Mouse (Mus musculus) heart, embryonic 13.5 days (tissue): Measurements from ENCODE around the gene Gan. TPM values are rescaled to one million over a fixed set of nuclear protein-coding genes. Genes with fewer than 3 reads are reported as not detected.
A peak's percentile ranks its signal among the peaks of the same experiment; 100 is the strongest.

Experiments used
- ATAC-seq: fragments of 200-750 bp; cut with Nextera tagmentation; 2 replicates; pipeline ENCODE4 v1.8.0; 2017; ENCODE audit warnings: moderate TSS enrichment; ENCODE audit not compliant: insufficient number of reproducible peaks, low FRiP score, low TSS enrichment; ENCODE audit errors: extremely low read depth
- H3K27ac ChIP-seq: fragments of 300-500 bp; sonication (generic); replicated peaks from 2 replicates; pipeline ENCODE4 v1.5.1; 2015; ENCODE audit warnings: moderate library complexity, mild to moderate bottlenecking, inconsistent platforms
- H3K27me3 ChIP-seq: fragments of 300-500 bp; sonication (generic); replicated peaks from 2 replicates; pipeline ENCODE4 v1.6.1; 2015; ENCODE audit warnings: mild to moderate bottlenecking, inconsistent platforms
- H3K36me3 ChIP-seq: fragments of 300-500 bp; sonication (generic); 2 replicates; pipeline ENCODE4 v1.6.1; 2015; ENCODE audit warnings: mild to moderate bottlenecking, inconsistent platforms
- H3K4me1 ChIP-seq: fragments of 300-500 bp; sonication (generic); 2 replicates; pipeline ENCODE4 v1.6.1; 2015; ENCODE audit warnings: inconsistent platforms
- H3K4me2 ChIP-seq: fragments of 300-500 bp; sonication (generic); 2 replicates; pipeline ENCODE4 v1.6.1; 2015; ENCODE audit warnings: inconsistent platforms, mild to moderate bottlenecking, moderate library complexity
- H3K4me3 ChIP-seq: fragments of 300-500 bp; sonication (generic); 2 replicates; pipeline ENCODE4 v1.5.1; 2015; ENCODE audit warnings: moderate library complexity, mild to moderate bottlenecking, inconsistent platforms
- H3K9ac ChIP-seq: fragments of 300-500 bp; sonication (generic); 2 replicates; pipeline ENCODE4 v1.6.1; 2015; ENCODE audit warnings: inconsistent platforms, mild to moderate bottlenecking, moderate library complexity
- H3K9me3 ChIP-seq: fragments of 300-500 bp; sonication (generic); 2 replicates; pipeline ENCODE4 v1.6.1; 2016; ENCODE audit warnings: inconsistent platforms
- WGBS: fragments of 180-500 bp; shearing (Covaris S2); methylation state at CpG from one replicate; pipeline ENCODE4 v1.1.7; 2015; ENCODE audit warnings: mixed read lengths; 5-methylcytosine and 5-hydroxymethylcytosine counted together
- polyA plus RNA-seq: library from polyadenylated mRNA; unstranded; fragments of >200 nt; fragmentation: Nextera tagmentation; extraction: Ambion mirVana; gene quantifications from 2 replicates; pipeline ENCODE4 v1.2.1, GENCODE M21; 2015

The Gan gene
- 0.94 and 1.0 TPM in 2 replicates for polyA plus RNA-seq

- H3K9ac ChIP-seq: peak within 1 kb of the TSS; percentile 97
- peak within 1 kb of the TSS; percentile 95 for H3K4me3 ChIP-seq
- H3K27me3 ChIP-seq: no peaks in the 10 kb centered on the region
- H3K27ac ChIP-seq: peak within 1 kb of the TSS; percentile 73
- no peaks in the 10 kb centered on the region for H3K36me3 ChIP-seq
- WGBS: under 1% methylated on average over 62 of the region's 65 CpGs
- peak within 1 kb of the TSS; percentile 95 for H3K4me2 ChIP-seq
- ATAC-seq: peak; percentile 65
- H3K9me3 ChIP-seq: no peaks in the 10 kb centered on the region
- peaks cover 29% of the 10 kb centered on the region for H3K4me1 ChIP-seq
Observed at GRCm38 (mm10) chr8:117158135-117158761, at the start of gene Gan. Gan (plus strand) TSS chr8:117158135.

GRCm38 (mm10) chr8:117109018-117109711 is 48.8 kb upstream of the Gan start:
- no peak overlapping the region for H3K27ac ChIP-seq
- 86% methylated on average over 19 of the region's 19 CpGs for WGBS

GRCm38 (mm10) chr8:117109801-117110390 is 48.0 kb upstream of the Gan start:
- WGBS: 49% methylated on average over 16 of the region's 16 CpGs
- Histone ChIP-seq H3K36me3 (no peaks in the 10 kb centered on the region), H3K4me1 (peaks cover 4% of the 10 kb centered on the region; the same call in 1 of the 2 replicates), H3K9me3 (0 out of 2 replicates have a peak, but pooled peaks cover 6% of the 10 kb centered on the region), H3K4me2 (peak overlapping the region; percentile 20; the same call in 1 of the 2 replicates), H3K27ac (no peak overlapping the region), H3K9ac (no peak overlapping the region), H3K4me3 (no peak overlapping the region), H3K27me3 (no peaks in the 10 kb centered on the region)
- ATAC-seq: no peak

More at GRCm38 (mm10) chr8:117109018-117109711, 48.8 kb upstream of the Gan start:
- Histone ChIP-seq H3K9ac (no peak overlapping the region), H3K27me3 (no peaks in the 10 kb centered on the region), H3K4me3 (no peak overlapping the region), H3K36me3 (no peaks in the 10 kb centered on the region), H3K4me1 (peaks cover 4% of the 10 kb centered on the region; the same call in 1 of the 2 replicates), H3K9me3 (0 out of 2 replicates have a peak, but pooled peaks cover 6% of the 10 kb centered on the region), H3K4me2 (no peak overlapping the region)
- ATAC-seq: no peak

- H3K27me3 ChIP-seq: no peaks in the 10 kb centered on the region
- no peak overlapping the region for H3K4me2 ChIP-seq
- H3K4me1 ChIP-seq: peaks cover 16% of the 10 kb centered on the region
- H3K4me3 ChIP-seq: no peak overlapping the region
- no peak for ATAC-seq
- 63% methylated on average over 3 of the region's 3 CpGs for WGBS
- H3K27ac ChIP-seq: no peak overlapping the region
- H3K9me3 ChIP-seq: 0 out of 2 replicates have a peak, but pooled peaks cover 6% of the 10 kb centered on the region
- H3K9ac ChIP-seq: no peak overlapping the region
- no peaks in the 10 kb centered on the region for H3K36me3 ChIP-seq
Observed at GRCm38 (mm10) chr8:117111641-117112040, 46.3 kb upstream of the Gan start.

DNA sequence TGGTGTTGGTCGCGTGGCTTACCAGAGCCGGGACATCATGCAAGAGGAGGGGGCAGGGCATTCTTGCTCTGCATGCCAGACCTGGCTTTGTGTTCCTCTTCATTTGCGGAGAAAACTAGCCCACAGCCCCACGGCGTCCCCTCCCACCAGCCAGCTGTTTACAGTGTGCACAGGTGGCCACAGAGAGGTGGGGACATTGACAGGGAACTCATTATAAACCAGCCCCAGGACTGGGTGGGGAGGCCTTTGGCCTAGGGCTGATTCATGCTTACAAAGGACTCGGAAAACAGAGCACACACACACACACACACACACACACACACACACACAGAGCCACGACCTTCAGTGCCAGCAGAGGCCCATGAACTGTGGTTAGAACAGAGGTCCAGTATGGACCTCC is 45.7 kb upstream of the Gan start:
- Histone ChIP-seq H3K4me1 (peaks cover 16% of the 10 kb centered on the region), H3K4me3 (no peak overlapping the region), H3K36me3 (no peaks in the 10 kb centered on the region), H3K27ac (no peak overlapping the region), H3K4me2 (no peak overlapping the region), H3K27me3 (no peaks in the 10 kb centered on the region), H3K9me3 (0 out of 2 replicates have a peak, but pooled peaks cover 6% of the 10 kb centered on the region), H3K9ac (no peak overlapping the region)
- no peak for ATAC-seq
- 68% methylated on average over 7 of the region's 8 CpGs for WGBS

DNA sequence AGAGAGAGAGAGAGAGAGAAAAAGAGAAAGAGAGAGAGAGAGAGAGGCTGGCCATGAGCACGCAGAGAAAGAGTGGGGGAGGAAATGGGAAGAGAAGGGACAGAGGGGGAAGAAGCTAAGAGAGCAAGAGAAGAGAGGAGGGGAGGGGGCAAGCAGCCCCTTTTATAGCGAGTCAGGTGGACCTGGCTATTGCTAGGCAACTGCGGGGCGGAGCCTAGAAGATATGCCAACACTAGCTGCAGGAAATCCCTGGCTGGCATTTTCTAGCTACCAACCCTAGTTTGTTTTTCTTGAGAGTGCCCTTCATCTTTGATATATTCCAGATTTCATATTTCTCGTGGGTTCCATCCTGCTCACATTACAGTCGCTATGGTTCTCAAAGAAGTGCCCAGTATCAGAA is 42.8 kb upstream of the Gan start:
- H3K4me2 ChIP-seq: peak overlapping the region; percentile 55
- no peaks in the 10 kb centered on the region for H3K9me3 ChIP-seq
- no peak overlapping the region for H3K27ac ChIP-seq
- 41% methylated on average over 6 of the region's 6 CpGs for WGBS
- no peaks in the 10 kb centered on the region for H3K27me3 ChIP-seq
- 0 out of 2 replicates have a peak overlapping the region, but pooled peaks have one; percentile 14 for H3K4me3 ChIP-seq
- H3K9ac ChIP-seq: no peak overlapping the region
- H3K36me3 ChIP-seq: no peaks in the 10 kb centered on the region
- peaks cover 16% of the 10 kb centered on the region for H3K4me1 ChIP-seq
- no peak for ATAC-seq

DNA sequence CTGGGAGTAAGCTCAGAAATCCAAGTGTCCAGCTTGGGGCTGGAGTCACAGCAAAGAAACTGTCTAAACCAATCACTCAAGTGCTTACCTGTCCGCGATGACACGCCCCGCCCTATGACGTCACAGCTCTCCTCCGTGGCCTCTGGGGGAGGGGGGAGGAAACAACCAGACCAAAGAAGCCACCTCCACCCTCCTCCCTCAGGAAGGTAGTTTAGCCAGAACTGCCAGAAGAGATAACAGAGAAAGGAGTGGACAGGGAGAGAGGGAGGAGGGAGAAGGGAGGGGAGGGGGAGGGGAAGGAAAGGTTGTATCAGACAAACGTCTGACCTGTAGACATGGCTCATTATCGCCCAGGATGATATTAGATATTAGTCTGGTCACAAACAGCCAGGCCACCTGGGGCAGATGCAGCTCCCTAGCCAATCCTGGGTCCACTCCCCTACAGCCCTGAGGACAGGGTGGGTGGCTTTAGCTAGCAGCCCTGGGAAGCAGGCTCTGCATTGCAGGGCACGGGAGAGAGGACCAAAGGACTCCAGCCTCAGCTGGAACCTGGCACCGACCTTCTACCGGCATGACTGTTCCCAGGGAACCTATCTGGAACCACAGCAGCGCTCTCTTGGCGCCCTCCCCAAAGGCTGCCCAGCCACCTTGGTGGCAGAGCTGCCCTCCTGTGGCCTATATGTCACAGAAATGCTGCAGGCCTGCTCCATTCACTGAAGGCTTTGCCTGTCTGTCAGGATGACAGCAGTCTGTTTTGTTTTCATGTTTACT is 42.1 kb upstream of the Gan start:
- Histone ChIP-seq H3K4me2 (peak overlapping the region; percentile 55), H3K27me3 (no peaks in the 10 kb centered on the region), H3K36me3 (no peaks in the 10 kb centered on the region), H3K9ac (no peak overlapping the region), H3K9me3 (no peaks in the 10 kb centered on the region), H3K4me3 (0 out of 2 replicates have a peak overlapping the region, but pooled peaks have one; percentile 14), H3K4me1 (peaks cover 16% of the 10 kb centered on the region), H3K27ac (no peak overlapping the region)
- peak; percentile 40 for ATAC-seq
- 11% methylated on average over 13 of the region's 13 CpGs for WGBS

GRCm38 (mm10) chr8:117116534-117116933 is 41.4 kb upstream of the Gan start:
- no peak overlapping the region for H3K9ac ChIP-seq
- WGBS: 62% methylated on average over 7 of the region's 7 CpGs
- H3K4me2 ChIP-seq: no peak overlapping the region

GRCm38 (mm10) chr8:117118409-117118808 is 39.5 kb upstream of the Gan start:
- Histone ChIP-seq H3K27ac (no peak overlapping the region), H3K36me3 (no peaks in the 10 kb centered on the region), H3K27me3 (no peaks in the 10 kb centered on the region), H3K9ac (no peak overlapping the region), H3K9me3 (no peaks in the 10 kb centered on the region), H3K4me1 (peaks cover 12% of the 10 kb centered on the region), H3K4me2 (no peak overlapping the region), H3K4me3 (no peak overlapping the region)
- ATAC-seq: no peak
- WGBS: 77% methylated on average over 9 of the region's 9 CpGs

More at GRCm38 (mm10) chr8:117116534-117116933, 41.4 kb upstream of the Gan start:
- H3K27ac ChIP-seq: no peak overlapping the region
- no peaks in the 10 kb centered on the region for H3K9me3 ChIP-seq
- no peaks in the 10 kb centered on the region for H3K36me3 ChIP-seq
- H3K4me3 ChIP-seq: no peak overlapping the region
- H3K4me1 ChIP-seq: peaks cover 15% of the 10 kb centered on the region
- no peaks in the 10 kb centered on the region for H3K27me3 ChIP-seq
- ATAC-seq: no peak

DNA sequence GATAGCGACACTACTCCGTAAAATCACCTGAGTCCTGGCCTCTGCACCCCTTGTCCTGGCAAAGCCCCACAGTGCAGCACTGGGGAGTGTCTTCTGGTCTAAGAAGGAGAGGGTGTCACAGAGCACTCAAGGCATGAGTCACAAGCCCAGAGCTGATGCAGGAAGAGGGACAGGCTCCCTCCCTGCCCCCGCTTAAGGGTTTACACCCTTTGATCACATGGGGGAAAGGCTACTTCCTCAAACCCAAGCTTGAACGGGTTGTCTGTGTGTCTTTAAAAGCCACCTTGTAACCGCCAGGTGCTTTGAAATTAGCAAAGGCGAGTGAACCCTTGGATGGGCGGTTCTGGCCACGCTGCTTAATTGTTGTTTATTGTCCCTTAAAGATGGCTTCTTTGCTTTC is 36.7 kb upstream of the Gan start:
- Histone ChIP-seq H3K27ac (no peak overlapping the region), H3K27me3 (no peaks in the 10 kb centered on the region; the same call in 1 of the 2 replicates), H3K4me3 (no peak overlapping the region), H3K9ac (no peak overlapping the region), H3K36me3 (no peaks in the 10 kb centered on the region), H3K9me3 (no peaks in the 10 kb centered on the region), H3K4me1 (peaks cover 4% of the 10 kb centered on the region; the same call in 1 of the 2 replicates), H3K4me2 (no peak overlapping the region)
- 64% methylated on average over 8 of the region's 8 CpGs for WGBS
- ATAC-seq: no peak
